Mouse (Mus musculus): ENCODE measurements at regions not wholly inside any gene's neighbourhood (a gene's known extent, or its start where the extent isn't known, plus 50 kb on each side); places are given as distances from the start of the nearest gene placed in this dataset.

- Histone ChIP-seq H3K4me2 (replicated peaks; ENCODE audit: low read depth, low read length) (no peak overlapping the region), H3K27ac (ENCODE audit: low read length) (no peak overlapping the region), H3K36me3 (ENCODE audit: insufficient read depth, low read length) (no peaks in the 10 kb centered on the region), H3K9ac (replicated peaks; ENCODE audit: low read depth) (no peak overlapping the region), H3K4me1 (ENCODE audit: insufficient read depth, low read depth, low read length) (no peaks in the 10 kb centered on the region), H3K27me3 (replicated peaks; ENCODE audit: insufficient read depth, low read length) (no peaks in the 10 kb centered on the region), H3K9me3 (ENCODE audit: low read length) (no peaks in the 10 kb centered on the region), H3K4me3 (ENCODE audit: low read depth, low read length) (no peak overlapping the region)
- DNase-seq (ENCODE audit: low spot score): no peak
- TF ChIP-seq EP300 (IDR thresholded peaks at IDR 0.05): no peak
- no peak for TF ChIP-seq CTCF (IDR thresholded peaks at IDR 0.05)
- WGBS: 74% methylated on average over 1 of the region's 1 CpGs
- no peak for ATAC-seq
Measured at GRCm38 (mm10) chr17:16180856-16181255, 350.0 kb upstream of the Rgmb start.

GRCm38 (mm10) chr17:16178102-16178501 is 347.3 kb upstream of the Rgmb start:
- no peaks in the 10 kb centered on the region for H3K36me3 ChIP-seq (ENCODE audit: insufficient read depth, low read length)
- no peaks in the 10 kb centered on the region for H3K4me1 ChIP-seq (ENCODE audit: insufficient read depth, low read depth, low read length)
- no peaks in the 10 kb centered on the region for H3K27me3 ChIP-seq (replicated peaks; ENCODE audit: insufficient read depth, low read length)
- ATAC-seq (no peak), DNase-seq (ENCODE audit: low spot score) (no peak)
- 58% methylated on average over 2 of the region's 2 CpGs for WGBS
- TF ChIP-seq EP300 (IDR thresholded peaks at IDR 0.05) (no peak), CTCF (IDR thresholded peaks at IDR 0.05) (no peak)
- no peaks in the 10 kb centered on the region for H3K9me3 ChIP-seq (ENCODE audit: low read length)
- no peak overlapping the region for H3K4me2 ChIP-seq (replicated peaks; ENCODE audit: low read depth, low read length)
- H3K9ac ChIP-seq (replicated peaks; ENCODE audit: low read depth): no peak overlapping the region
- H3K27ac ChIP-seq (ENCODE audit: low read length): no peak overlapping the region
- H3K4me3 ChIP-seq (ENCODE audit: low read depth, low read length): no peak overlapping the region

- no peaks in the 10 kb centered on the region for H3K27me3 ChIP-seq (replicated peaks; ENCODE audit: insufficient read depth, low read length)
- H3K36me3 ChIP-seq (ENCODE audit: insufficient read depth, low read length): no peaks in the 10 kb centered on the region
- DNase-seq (ENCODE audit: low spot score) (no peak), ATAC-seq (no peak)
- 21% methylated on average over 8 of the region's 8 CpGs for WGBS
- H3K4me2 ChIP-seq (replicated peaks; ENCODE audit: low read depth, low read length): no peak overlapping the region
- TF ChIP-seq CTCF (IDR thresholded peaks at IDR 0.05): no peak
- TF ChIP-seq EP300 (IDR thresholded peaks at IDR 0.05): no peak
- H3K9me3 ChIP-seq (ENCODE audit: low read length): no peaks in the 10 kb centered on the region
- H3K4me3 ChIP-seq (ENCODE audit: low read depth, low read length): no peak overlapping the region
- H3K27ac ChIP-seq (ENCODE audit: low read length): no peak overlapping the region
- no peak overlapping the region for H3K9ac ChIP-seq (replicated peaks; ENCODE audit: low read depth)
- H3K4me1 ChIP-seq (ENCODE audit: insufficient read depth, low read depth, low read length): no peaks in the 10 kb centered on the region
Measured at GRCm38 (mm10) chr17:16176782-16177510, 346.1 kb upstream of the Rgmb start.

GRCm38 (mm10) chr17:16173568-16174105 is 342.8 kb upstream of the Rgmb start:
- Histone ChIP-seq H3K36me3 (ENCODE audit: insufficient read depth, low read length) (no peaks in the 10 kb centered on the region), H3K27me3 (replicated peaks; ENCODE audit: insufficient read depth, low read length) (no peaks in the 10 kb centered on the region), H3K9ac (replicated peaks; ENCODE audit: low read depth) (no peak overlapping the region), H3K27ac (ENCODE audit: low read length) (no peak overlapping the region), H3K4me1 (ENCODE audit: insufficient read depth, low read depth, low read length) (no peaks in the 10 kb centered on the region), H3K9me3 (ENCODE audit: low read length) (no peaks in the 10 kb centered on the region), H3K4me2 (replicated peaks; ENCODE audit: low read depth, low read length) (no peak overlapping the region), H3K4me3 (ENCODE audit: low read depth, low read length) (no peak overlapping the region)
- ATAC-seq: peak; percentile 54
- WGBS: 28% methylated on average over 3 of the region's 3 CpGs
- DNase-seq (ENCODE audit: low spot score): peak; percentile 19
- TF ChIP-seq CTCF (IDR thresholded peaks at IDR 0.05) (no peak), EP300 (IDR thresholded peaks at IDR 0.05) (no peak)

GRCm38 (mm10) chr17:16166731-16167130 is 335.9 kb upstream of the Rgmb start:
- no peak overlapping the region for H3K4me2 ChIP-seq (replicated peaks; ENCODE audit: low read depth, low read length)
- no peaks in the 10 kb centered on the region for H3K9me3 ChIP-seq (ENCODE audit: low read length)
- ATAC-seq (no peak), DNase-seq (ENCODE audit: low spot score) (no peak)
- no peak for TF ChIP-seq EP300 (IDR thresholded peaks at IDR 0.05)
- TF ChIP-seq CTCF (IDR thresholded peaks at IDR 0.05): no peak
- 47% methylated on average over 2 of the region's 2 CpGs for WGBS
- no peaks in the 10 kb centered on the region for H3K27me3 ChIP-seq (replicated peaks; ENCODE audit: insufficient read depth, low read length)
- H3K36me3 ChIP-seq (ENCODE audit: insufficient read depth, low read length): no peaks in the 10 kb centered on the region
- H3K27ac ChIP-seq (ENCODE audit: low read length): no peak overlapping the region
- no peak overlapping the region for H3K9ac ChIP-seq (replicated peaks; ENCODE audit: low read depth)
- no peak overlapping the region for H3K4me3 ChIP-seq (ENCODE audit: low read depth, low read length)
- no peaks in the 10 kb centered on the region for H3K4me1 ChIP-seq (ENCODE audit: insufficient read depth, low read depth, low read length)

GRCm38 (mm10) chr17:16158119-16158518 is 327.3 kb upstream of the Rgmb start:
- no peaks in the 10 kb centered on the region for H3K36me3 ChIP-seq (ENCODE audit: insufficient read depth, low read length)
- DNase-seq (ENCODE audit: low spot score): no peak
- H3K4me1 ChIP-seq (ENCODE audit: insufficient read depth, low read depth, low read length): no peaks in the 10 kb centered on the region
- TF ChIP-seq CTCF (IDR thresholded peaks at IDR 0.05): no peak
- TF ChIP-seq EP300 (IDR thresholded peaks at IDR 0.05): no peak
- no peak overlapping the region for H3K4me2 ChIP-seq (replicated peaks; ENCODE audit: low read depth, low read length)
- no peak overlapping the region for H3K27ac ChIP-seq (ENCODE audit: low read length)
- no peak overlapping the region for H3K4me3 ChIP-seq (ENCODE audit: low read depth, low read length)
- WGBS: 75% methylated on average over 3 of the region's 3 CpGs
- no peaks in the 10 kb centered on the region for H3K27me3 ChIP-seq (replicated peaks; ENCODE audit: insufficient read depth, low read length)
- no peaks in the 10 kb centered on the region for H3K9me3 ChIP-seq (ENCODE audit: low read length)
- ATAC-seq: no peak
- no peak overlapping the region for H3K9ac ChIP-seq (replicated peaks; ENCODE audit: low read depth)
